Mouse (Mus musculus) ES-E14 (cell line): ENCODE data around the gene Ptafr.

Source experiments
- HCFC1 ChIP-seq: IDR thresholded peaks from 2 replicates; pipeline ENCODE4 v1.6.1; 2012; ENCODE audit warnings: low read length, inconsistent platforms, borderline replicate concordance; ENCODE audit not compliant: insufficient read depth
- MAFK ChIP-seq: IDR thresholded peaks from 2 replicates; pipeline ENCODE4 v1.6.1; 2014; ENCODE audit warnings: mild to moderate bottlenecking, low read depth, low read length, inconsistent platforms; ENCODE audit not compliant: insufficient read depth
- ZC3H11A ChIP-seq: IDR thresholded peaks from 2 replicates; pipeline ENCODE4 v1.6.1; 2012; ENCODE audit warnings: low read depth, mild to moderate bottlenecking, inconsistent platforms, low read length, borderline replicate concordance
- ZNF384 ChIP-seq: IDR thresholded peaks from 2 replicates; pipeline ENCODE4 v1.6.1; 2012; ENCODE audit warnings: low read depth, low read length, inconsistent platforms

- TF ChIP-seq ZNF384 (no peak), HCFC1 (no peak), ZC3H11A (no peak), MAFK (no peak)
Observed at GRCm38 (mm10) chr4:132518066-132518465, 45.8 kb upstream of the Ptafr start.
